Mouse (Mus musculus) adrenal gland, adult 8-10 months (tissue): ENCODE data around the gene Olfr346. TPM values are rescaled to one million over a fixed set of nuclear protein-coding genes. Genes with fewer than 3 reads are reported as not detected.

Source experiments
- DNase-seq: peaks from one replicate; pipeline ENCODE4 v3.0.0; 2022
- total RNA-seq, 4 experiments: library from RNA; stranded (reverse); gene quantifications; 2 replicates each; pipeline ENCODE4 v1.2.4; 2022

Gene Olfr346
- total RNA-seq: not detected

GRCm38 (mm10) chr2:36685488-36685887, at the start of gene Olfr346:
Gene Olfr346 (plus strand): TSS chr2:36685788.
- DNase-seq: no peak

DNA sequence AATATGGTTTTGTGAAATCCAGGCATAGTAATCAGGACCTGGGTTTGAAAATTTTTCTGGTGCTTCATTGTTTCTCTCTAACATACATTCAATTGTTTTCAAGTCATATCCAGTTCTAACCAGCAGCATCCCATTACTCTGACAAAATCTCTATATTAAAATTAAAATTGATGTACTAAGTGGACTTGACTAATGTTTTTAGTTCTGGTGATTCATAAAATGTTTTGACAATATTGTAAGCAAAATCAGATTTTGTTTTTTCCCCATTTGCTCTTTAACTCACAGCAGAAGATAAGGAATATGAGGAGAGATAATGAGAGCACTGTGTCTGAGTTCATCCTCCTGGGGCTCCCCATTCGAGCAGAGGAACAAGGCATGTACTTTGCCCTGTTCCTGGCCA, 45.8 kb upstream of the Olfr346 start, which contains the start of gene Olfr345:
Gene Olfr345, plus strand, starts transcription at position 301 of the 400 bp plus-strand sequence.
- DNase-seq: no peak

GRCm38 (mm10) chr2:36731602-36732001, 46.0 kb downstream of the Olfr346 start, which contains the start of gene Olfr347:
Gene Olfr347 (plus strand): TSS chr2:36731902.
- no peak for DNase-seq

- no peak for DNase-seq
Measured at GRCm38 (mm10) chr2:36736226-36736625, 50.6 kb downstream of the Olfr346 start.

Other genes with a start within 250 kb of the Olfr346 start
- gene Olfr340, start 233.2 kb upstream of the Olfr346 start, total RNA-seq: not detected
- not detected for gene Olfr341, start 203.3 kb upstream of the Olfr346 start, total RNA-seq
- not detected for gene Olfr342, start 160.8 kb upstream of the Olfr346 start, total RNA-seq
- under 1 TPM in 1 of 4 experiments, not detected in 3; 0.03 TPM for gene Olfr344, start 119.1 kb upstream of the Olfr346 start, total RNA-seq
- gene Olfr345, start 45.7 kb upstream of the Olfr346 start, total RNA-seq: not detected
- not detected for gene Olfr347, start 46.1 kb downstream of the Olfr346 start, total RNA-seq
- gene Olfr348, start 98.5 kb downstream of the Olfr346 start, total RNA-seq: not detected
- gene Olfr50, start 104.8 kb downstream of the Olfr346 start, total RNA-seq: not detected
- not detected for gene Olfr3, start 131.2 kb downstream of the Olfr346 start, total RNA-seq
- not detected for gene Olfr350, start 160.5 kb downstream of the Olfr346 start, total RNA-seq
- gene Olfr351, start 176.9 kb downstream of the Olfr346 start, total RNA-seq: not detected
- gene Olfr352, start 182.7 kb downstream of the Olfr346 start, total RNA-seq: not detected
- not detected for gene Olfr353, start 207.1 kb downstream of the Olfr346 start, total RNA-seq
- gene Olfr354, start 219.9 kb downstream of the Olfr346 start, total RNA-seq: not detected
- not detected for gene Olfr355, start 243.1 kb downstream of the Olfr346 start, total RNA-seq